Mouse (Mus musculus) stomach, embryonic 15.5 days (tissue): ENCODE results near the gene Sec22c. TPM values are rescaled to one million over a fixed set of nuclear protein-coding genes. Genes with fewer than 3 reads are reported as not detected.

ENCODE experiments used
- ATAC-seq: fragments of 200-750 bp; cut with Nextera tagmentation; 2 replicates; pipeline ENCODE4 v1.8.0; 2017; ENCODE audit warnings: low read depth, moderate number of reproducible peaks, moderate TSS enrichment; ENCODE audit not compliant: insufficient read depth, low FRiP score
- H3K27ac ChIP-seq: fragments of 300-500 bp; sonication (generic); 2 replicates; pipeline ENCODE4 v1.5.1; 2015; ENCODE audit warnings: mild to moderate bottlenecking, inconsistent platforms
- H3K27me3 ChIP-seq: fragments of 300-500 bp; sonication (generic); replicated peaks from 2 replicates; pipeline ENCODE4 v1.6.1; 2015; ENCODE audit warnings: inconsistent platforms
- H3K36me3 ChIP-seq: fragments of 300-500 bp; sonication (generic); 2 replicates; pipeline ENCODE4 v1.6.1; 2015; ENCODE audit warnings: inconsistent platforms
- H3K4me1 ChIP-seq: fragments of 300-500 bp; sonication (generic); 2 replicates; pipeline ENCODE4 v1.6.1; 2015; ENCODE audit warnings: inconsistent platforms
- H3K4me2 ChIP-seq: fragments of 300-500 bp; sonication (generic); 2 replicates; pipeline ENCODE4 v1.6.1; 2015; ENCODE audit warnings: mild to moderate bottlenecking, inconsistent platforms
- H3K4me3 ChIP-seq: fragments of 300-500 bp; sonication (generic); replicated peaks from 2 replicates; pipeline ENCODE4 v1.5.1; 2015; ENCODE audit warnings: inconsistent platforms
- H3K9ac ChIP-seq: fragments of 300-500 bp; sonication (generic); 2 replicates; pipeline ENCODE4 v1.6.1; 2015; ENCODE audit warnings: inconsistent platforms
- H3K9me3 ChIP-seq: fragments of 300-500 bp; sonication (generic); 2 replicates; pipeline ENCODE4 v1.6.1; 2016; ENCODE audit warnings: inconsistent platforms
- WGBS: fragments of 180-500 bp; shearing (Covaris S2); methylation state at CpG from one replicate; pipeline ENCODE4 v1.1.7; 2015; 5-methylcytosine and 5-hydroxymethylcytosine counted together
- polyA plus RNA-seq: library from polyadenylated mRNA; unstranded; fragments of >200 nt; fragmentation: Nextera tagmentation; extraction: Ambion mirVana; gene quantifications from 2 replicates; pipeline ENCODE4 v1.2.1, GENCODE M21; 2015

Sec22c gene
- polyA plus RNA-seq, 1 experiment from 2014 or later: 10.2 TPM

DNA sequence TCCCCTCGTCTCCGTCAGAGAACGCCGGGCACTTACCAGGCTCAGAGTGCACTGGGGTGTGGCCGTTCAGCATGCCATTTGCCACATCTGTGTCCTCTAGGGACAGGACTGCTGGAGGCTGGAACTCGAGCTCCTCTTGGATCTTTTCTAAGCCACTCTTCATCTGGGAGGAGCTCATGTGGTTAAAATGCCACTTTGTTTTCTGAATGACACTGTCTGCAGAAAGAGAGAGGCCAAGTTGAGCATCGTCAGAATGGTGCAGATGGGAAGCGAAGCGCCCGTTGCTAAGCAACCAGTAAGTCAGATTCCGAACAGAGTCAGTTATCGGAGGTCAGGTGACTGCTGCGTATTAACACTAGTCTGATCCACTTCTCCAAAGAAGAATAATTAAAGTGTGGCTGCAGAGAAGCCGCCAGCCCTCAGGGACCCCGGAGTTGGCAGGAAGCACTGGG is 15.1 kb downstream of the Sec22c start:
- Histone ChIP-seq H3K4me3 (no peak overlapping the region), H3K27me3 (no peaks in the 10 kb centered on the region), H3K9ac (no peak overlapping the region), H3K27ac (no peak overlapping the region), H3K36me3 (peaks cover 17% of the 10 kb centered on the region), H3K4me1 (no peaks in the 10 kb centered on the region), H3K4me2 (no peak overlapping the region), H3K9me3 (no peaks in the 10 kb centered on the region)
- ATAC-seq: no peak
- WGBS: 83% methylated on average over 15 of the region's 15 CpGs

GRCm38 (mm10) chr9:121684702-121685101 is 20.6 kb downstream of the Sec22c start:
- Histone ChIP-seq H3K9me3 (no peaks in the 10 kb centered on the region), H3K36me3 (peaks cover 23% of the 10 kb centered on the region), H3K4me2 (no peak overlapping the region), H3K27ac (no peak overlapping the region), H3K9ac (no peak overlapping the region), H3K4me1 (no peaks in the 10 kb centered on the region), H3K27me3 (no peaks in the 10 kb centered on the region), H3K4me3 (no peak overlapping the region)
- WGBS: 72% methylated on average over 7 of the region's 7 CpGs
- no peak for ATAC-seq

DNA sequence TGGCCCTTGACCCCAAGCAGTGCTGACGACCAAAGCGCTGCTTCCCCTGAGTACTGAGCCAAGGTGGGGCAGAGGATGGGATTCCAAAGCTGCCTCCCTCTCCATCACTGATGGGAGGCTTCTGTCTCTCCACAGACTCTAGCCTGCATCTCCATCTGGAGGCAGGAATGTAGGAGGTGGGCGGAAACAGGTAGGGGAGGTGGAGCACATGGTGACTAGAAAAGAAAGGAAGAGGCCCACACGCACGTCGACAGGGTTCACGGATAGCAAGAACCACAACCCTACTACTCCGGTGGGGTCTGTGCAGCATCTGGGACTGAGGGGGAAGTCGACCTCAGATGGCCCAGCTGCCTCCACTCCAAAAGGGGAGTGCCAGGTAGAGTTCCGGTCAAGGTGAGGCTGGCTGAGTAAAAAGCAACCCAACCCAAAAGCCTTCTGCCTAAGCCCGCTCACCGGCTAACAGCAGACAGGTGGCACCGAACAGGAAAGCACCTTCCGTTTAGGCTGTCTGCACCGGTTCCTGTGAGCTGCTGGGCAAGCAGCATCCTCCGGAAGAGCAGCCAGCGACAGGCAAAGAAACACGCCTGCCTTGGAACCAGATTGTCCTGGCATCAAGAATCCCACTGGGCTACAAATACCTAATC is 23.1 kb downstream of the Sec22c start:
- no peaks in the 10 kb centered on the region for H3K9me3 ChIP-seq
- WGBS: 76% methylated on average over 18 of the region's 18 CpGs
- no peak overlapping the region for H3K4me2 ChIP-seq

DNA sequence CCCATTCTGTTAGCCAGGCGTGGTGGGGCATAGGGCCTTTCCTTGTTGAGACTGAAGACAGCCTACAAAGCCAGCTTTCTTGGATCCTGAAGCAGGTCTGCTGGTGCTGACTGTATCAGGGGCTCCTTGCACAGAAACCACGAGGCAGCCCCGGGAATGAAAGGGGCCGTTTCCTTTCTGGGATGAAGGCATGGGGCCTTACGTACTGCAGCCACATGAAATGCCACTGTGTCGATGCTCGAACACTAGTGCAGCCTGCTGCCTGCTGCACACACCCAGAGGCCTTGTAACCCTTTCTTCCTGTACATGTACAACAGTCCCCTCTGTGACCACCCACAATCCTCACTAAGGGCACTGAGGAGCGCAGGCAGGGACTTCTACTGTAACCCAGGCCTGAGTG is 24.1 kb downstream of the Sec22c start:
- Histone ChIP-seq H3K4me3 (no peak overlapping the region), H3K9me3 (no peaks in the 10 kb centered on the region), H3K4me2 (no peak overlapping the region), H3K9ac (no peak overlapping the region), H3K27ac (no peak overlapping the region), H3K36me3 (peaks cover 12% of the 10 kb centered on the region; the same call in 1 of the 2 replicates), H3K4me1 (peaks cover 5% of the 10 kb centered on the region; the same call in 1 of the 2 replicates), H3K27me3 (no peaks in the 10 kb centered on the region)
- ATAC-seq: no peak
- WGBS: 78% methylated on average over 8 of the region's 8 CpGs

More for the DNA sequence above, 23.1 kb downstream of the Sec22c start:
- Histone ChIP-seq H3K9ac (no peak overlapping the region), H3K27me3 (no peaks in the 10 kb centered on the region), H3K4me1 (peaks cover 5% of the 10 kb centered on the region; the same call in 1 of the 2 replicates), H3K27ac (no peak overlapping the region), H3K36me3 (peaks cover 12% of the 10 kb centered on the region), H3K4me3 (no peak overlapping the region)
- ATAC-seq: no peak

GRCm38 (mm10) chr9:121679549-121679948 is 25.7 kb downstream of the Sec22c start:
- no peaks in the 10 kb centered on the region for H3K9me3 ChIP-seq
- H3K27me3 ChIP-seq: no peaks in the 10 kb centered on the region
- 24% methylated on average over 6 of the region's 6 CpGs for WGBS
- H3K4me1 ChIP-seq: peaks cover 5% of the 10 kb centered on the region; the same call in 1 of the 2 replicates
- H3K4me2 ChIP-seq: no peak overlapping the region
- no peak overlapping the region for H3K9ac ChIP-seq
- peak; percentile 74; the same call in 1 of the 2 replicates for ATAC-seq
- no peak overlapping the region for H3K27ac ChIP-seq
- no peak overlapping the region for H3K4me3 ChIP-seq
- H3K36me3 ChIP-seq: peaks cover 4% of the 10 kb centered on the region; the same call in 1 of the 2 replicates

DNA sequence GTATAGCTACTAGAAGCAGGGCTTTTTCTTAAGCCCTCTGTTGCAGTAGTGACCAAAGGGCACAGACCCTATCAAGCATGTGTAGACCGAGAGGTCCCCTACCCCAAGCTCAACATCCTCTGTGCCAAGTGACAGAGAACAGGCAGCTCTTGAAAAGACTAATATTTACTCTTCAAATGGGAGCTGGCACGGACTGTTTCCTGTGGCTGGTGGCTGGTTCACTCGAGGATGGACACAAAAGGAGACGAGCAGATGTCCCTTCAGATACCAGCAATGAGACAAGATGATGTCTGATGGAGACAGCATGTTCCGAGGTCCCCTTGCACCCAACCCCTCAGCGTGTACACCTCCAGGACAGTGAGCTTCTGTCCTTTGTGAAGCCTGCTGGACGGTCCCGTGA is 27.8 kb downstream of the Sec22c start:
- no peaks in the 10 kb centered on the region for H3K27me3 ChIP-seq
- ATAC-seq: no peak
- no peaks in the 10 kb centered on the region for H3K36me3 ChIP-seq
- no peaks in the 10 kb centered on the region for H3K9me3 ChIP-seq
- no peak overlapping the region for H3K4me2 ChIP-seq
- no peak overlapping the region for H3K27ac ChIP-seq
- 37% methylated on average over 8 of the region's 8 CpGs for WGBS
- peaks cover 5% of the 10 kb centered on the region; the same call in 1 of the 2 replicates for H3K4me1 ChIP-seq
- no peak overlapping the region for H3K9ac ChIP-seq
- no peak overlapping the region for H3K4me3 ChIP-seq

- 47% methylated on average over 4 of the region's 4 CpGs for WGBS
- Histone ChIP-seq H3K4me2 (no peak overlapping the region), H3K4me3 (no peak overlapping the region), H3K27ac (no peak overlapping the region), H3K9ac (no peak overlapping the region), H3K27me3 (no peaks in the 10 kb centered on the region), H3K36me3 (no peaks in the 10 kb centered on the region), H3K4me1 (peaks cover 9% of the 10 kb centered on the region; the same call in 1 of the 2 replicates), H3K9me3 (no peaks in the 10 kb centered on the region)
- no peak for ATAC-seq
Observed at GRCm38 (mm10) chr9:121677069-121677468, 28.2 kb downstream of the Sec22c start.

GRCm38 (mm10) chr9:121675556-121675955 is 29.7 kb downstream of the Sec22c start:
- WGBS: 77% methylated on average over 2 of the region's 2 CpGs
- Histone ChIP-seq H3K4me1 (peaks cover 12% of the 10 kb centered on the region; the same call in 1 of the 2 replicates), H3K27ac (no peak overlapping the region)

DNA sequence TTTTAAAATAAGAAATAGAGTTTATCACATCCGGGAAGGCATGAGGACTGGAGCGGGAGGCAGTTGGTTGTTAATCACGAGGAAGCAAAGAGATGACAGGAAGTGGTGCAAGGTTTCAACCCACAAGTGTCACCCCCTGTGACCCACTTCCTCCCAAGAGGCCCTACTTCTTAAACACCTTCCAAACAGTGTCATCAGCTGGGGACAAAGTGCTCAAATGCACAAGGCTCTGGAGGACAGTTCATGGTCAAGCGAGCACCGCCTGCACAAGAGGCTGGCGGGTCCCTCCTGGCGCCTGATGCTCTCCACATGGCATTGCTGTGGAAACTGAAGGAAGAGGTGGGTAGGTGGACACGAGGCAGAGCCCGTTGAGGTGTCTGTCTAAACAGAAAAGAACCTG is 30.3 kb downstream of the Sec22c start:
- Histone ChIP-seq H3K27ac (no peak overlapping the region), H3K36me3 (no peaks in the 10 kb centered on the region), H3K9ac (no peak overlapping the region), H3K27me3 (peaks cover 12% of the 10 kb centered on the region), H3K4me2 (no peak overlapping the region), H3K4me1 (peaks cover 14% of the 10 kb centered on the region; the same call in 1 of the 2 replicates), H3K4me3 (no peak overlapping the region), H3K9me3 (no peaks in the 10 kb centered on the region)
- ATAC-seq: no peak
- 79% methylated on average over 9 of the region's 9 CpGs for WGBS

More at GRCm38 (mm10) chr9:121675556-121675955, 29.7 kb downstream of the Sec22c start:
- Histone ChIP-seq H3K27me3 (peaks cover 6% of the 10 kb centered on the region; the same call in 1 of the 2 replicates), H3K4me2 (no peak overlapping the region), H3K4me3 (no peak overlapping the region), H3K9ac (no peak overlapping the region), H3K9me3 (no peaks in the 10 kb centered on the region), H3K36me3 (no peaks in the 10 kb centered on the region)
- ATAC-seq: no peak

DNA sequence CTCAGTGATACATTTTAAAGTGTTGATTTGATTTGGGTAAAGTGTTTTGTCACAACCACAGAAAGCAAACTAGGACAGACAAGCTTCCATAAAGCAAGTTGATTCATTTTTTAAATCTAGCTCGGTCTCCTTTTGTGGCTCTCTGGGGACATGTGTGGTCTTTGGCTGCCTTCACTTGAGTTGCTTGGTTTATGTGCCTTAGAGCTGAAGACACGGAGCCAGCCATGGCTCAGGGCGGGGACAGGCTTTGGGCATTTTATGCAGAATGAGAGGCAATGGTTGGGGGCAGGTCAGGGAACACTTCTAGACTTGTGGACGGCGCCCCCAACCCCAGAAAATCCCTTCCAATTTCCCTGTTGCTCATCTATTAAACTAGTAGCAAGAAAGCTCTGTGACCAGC is 31.6 kb downstream of the Sec22c start:
- Histone ChIP-seq H3K4me1 (peaks cover 24% of the 10 kb centered on the region), H3K27ac (no peak overlapping the region), H3K4me2 (no peak overlapping the region), H3K4me3 (no peak overlapping the region), H3K36me3 (no peaks in the 10 kb centered on the region), H3K9ac (no peak overlapping the region), H3K9me3 (no peaks in the 10 kb centered on the region), H3K27me3 (peaks cover 24% of the 10 kb centered on the region)
- ATAC-seq: no peak
- WGBS: 80% methylated on average over 5 of the region's 5 CpGs

GRCm38 (mm10) chr9:121672311-121672710 is 33.0 kb downstream of the Sec22c start:
- H3K4me1 ChIP-seq: peaks cover 26% of the 10 kb centered on the region
- no peak overlapping the region for H3K4me3 ChIP-seq
- 40% methylated on average over 5 of the region's 5 CpGs for WGBS
- H3K4me2 ChIP-seq: no peak overlapping the region
- no peaks in the 10 kb centered on the region for H3K36me3 ChIP-seq
- no peaks in the 10 kb centered on the region for H3K9me3 ChIP-seq
- H3K27ac ChIP-seq: no peak overlapping the region
- no peak for ATAC-seq
- H3K27me3 ChIP-seq: peaks cover 32% of the 10 kb centered on the region
- no peak overlapping the region for H3K9ac ChIP-seq

DNA sequence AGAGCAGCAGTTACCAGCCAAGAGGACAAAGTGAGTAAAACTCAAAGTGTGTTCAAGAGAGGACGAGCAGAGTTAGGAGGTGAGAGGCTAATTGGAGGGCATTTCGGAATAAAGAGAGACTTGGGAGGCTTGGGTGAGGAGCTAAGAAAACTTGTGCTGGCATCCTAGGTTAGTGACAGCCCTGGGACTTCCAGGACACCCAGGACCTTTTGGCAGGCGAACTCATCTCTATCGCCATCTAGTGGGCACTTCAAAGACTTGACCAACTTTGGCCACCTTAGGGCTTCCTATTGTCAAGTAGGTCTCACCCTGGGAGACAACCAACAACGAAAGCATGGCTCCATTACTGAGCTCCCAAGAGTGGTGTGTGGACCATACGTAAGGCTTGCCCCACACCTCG is 34.0 kb downstream of the Sec22c start:
- H3K27ac ChIP-seq: no peak overlapping the region
- no peak overlapping the region for H3K9ac ChIP-seq
- H3K4me3 ChIP-seq: no peak overlapping the region
- no peak overlapping the region for H3K4me2 ChIP-seq
- H3K4me1 ChIP-seq: peaks cover 31% of the 10 kb centered on the region
- 23% methylated on average over 7 of the region's 7 CpGs for WGBS
- no peaks in the 10 kb centered on the region for H3K9me3 ChIP-seq
- H3K36me3 ChIP-seq: no peaks in the 10 kb centered on the region
- ATAC-seq: no peak
- peaks cover 36% of the 10 kb centered on the region for H3K27me3 ChIP-seq
